Mouse (Mus musculus): ENCODE data around the gene Nat8.
A peak's percentile ranks its signal among the peaks of the same experiment; 100 is the strongest.
"Not testable (repeated sequence)": the region's sequence is repeated elsewhere in the genome, so short reads cannot be mapped to it uniquely, and the experiment has no call there.

Gene Nat8

GRCm38 (mm10) chr6:85831796-85832321, at the start of gene Nat8:
Nat8 (minus strand) TSS chr6:85832082.
- no peak for DNase-seq

GRCm38 (mm10) chr6:85869006-85869405, 37.1 kb upstream of the Nat8 start, which contains the start of gene Nat8f2:
Nat8f2 (minus strand) TSS chr6:85869158.
- not testable (repeated sequence) for DNase-seq

GRCm38 (mm10) chr6:85867726-85868690, 36.1 kb upstream of the Nat8 start:
- no peak for DNase-seq

- not testable (repeated sequence) for DNase-seq
Measured at GRCm38 (mm10) chr6:85866995-85867394, 35.1 kb upstream of the Nat8 start.

DNA sequence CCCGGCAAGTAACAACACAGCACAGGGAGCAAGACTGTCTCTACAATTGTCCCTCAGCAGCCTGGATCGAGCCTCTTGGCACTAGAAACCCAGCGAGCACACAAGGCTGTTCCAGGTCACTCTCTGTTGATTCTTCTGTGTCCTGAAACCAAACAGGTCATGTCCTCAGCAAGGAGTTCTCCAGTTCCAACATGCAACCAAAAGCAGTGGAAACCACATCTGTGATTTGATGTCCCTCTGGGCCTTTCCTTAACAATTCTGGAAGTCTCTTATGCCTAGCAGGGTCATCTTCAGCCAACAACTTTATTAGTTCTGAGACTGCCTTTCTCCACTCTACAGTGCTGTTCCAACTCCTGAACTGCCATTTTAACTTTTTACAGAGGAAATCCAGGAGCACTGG, 34.3 kb upstream of the Nat8 start:
- not testable (repeated sequence) for DNase-seq

GRCm38 (mm10) chr6:85864900-85865639, 33.2 kb upstream of the Nat8 start:
- DNase-seq: not testable (repeated sequence)

DNA sequence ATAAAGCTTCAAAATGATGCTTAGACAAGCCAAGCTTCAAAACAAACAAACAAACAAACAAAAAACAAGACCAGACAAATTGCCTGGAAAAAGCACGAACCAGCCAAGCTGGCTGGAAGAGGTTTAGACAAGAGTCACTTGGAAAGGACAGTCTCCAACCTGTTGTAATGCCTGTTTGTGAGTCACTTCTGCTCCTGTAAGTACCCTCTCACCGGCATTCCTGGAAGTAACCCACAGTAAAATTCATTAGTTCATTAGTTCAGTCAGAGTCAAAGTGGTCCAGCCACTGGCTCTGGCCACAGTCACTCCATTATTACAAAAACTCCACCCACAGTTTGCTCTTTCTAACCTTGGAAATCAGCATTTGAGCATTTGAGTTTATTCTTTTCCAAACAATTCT, 32.0 kb upstream of the Nat8 start:
- DNase-seq: no peak

GRCm38 (mm10) chr6:85863136-85863535, 31.3 kb upstream of the Nat8 start:
- DNase-seq: no peak

DNA sequence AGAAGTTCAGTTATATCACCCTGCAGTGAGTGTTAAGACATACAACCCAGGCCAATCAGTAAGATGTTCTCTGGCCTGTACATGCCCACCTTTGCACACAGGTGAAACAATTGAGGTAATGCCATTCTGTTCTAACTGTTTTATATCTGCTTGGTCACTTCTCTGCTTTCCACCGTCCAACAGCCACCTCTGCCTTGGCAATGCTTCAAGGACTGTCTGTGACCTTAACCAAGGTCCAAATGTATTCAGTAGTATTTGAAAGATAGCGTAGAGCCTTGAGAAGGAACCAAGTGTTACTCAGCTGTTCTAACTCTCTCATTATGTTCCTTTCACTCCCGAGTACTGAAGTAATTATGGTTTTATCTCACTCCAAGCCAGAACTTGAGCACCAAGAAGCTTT, 30.7 kb upstream of the Nat8 start:
- no peak for DNase-seq

GRCm38 (mm10) chr6:85861247-85861646, 29.4 kb upstream of the Nat8 start:
- no peak for DNase-seq

DNA sequence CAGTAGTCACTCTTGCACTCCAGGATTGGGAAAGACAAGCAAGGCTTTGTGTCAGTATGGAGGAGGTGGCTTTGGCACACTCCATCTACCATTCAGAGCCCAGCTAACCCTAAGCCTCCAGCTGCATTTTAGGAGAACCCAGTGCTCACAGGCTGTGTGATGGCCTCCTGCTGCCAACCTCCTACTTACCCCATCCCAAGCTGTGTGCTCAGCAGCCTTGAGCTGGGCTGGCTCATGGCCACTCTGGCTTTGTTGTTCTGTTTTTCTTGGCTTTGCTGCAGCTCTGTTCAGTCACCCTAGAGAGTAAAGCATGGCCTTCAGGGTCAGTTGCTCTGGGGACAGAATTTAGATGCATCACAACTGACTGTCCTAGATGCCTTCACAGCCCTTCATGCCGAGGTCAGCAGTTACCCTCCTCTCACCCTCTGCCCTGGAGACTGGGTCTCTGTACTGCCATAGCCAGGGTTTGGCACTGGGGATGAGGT, 24.4 kb upstream of the Nat8 start:
- DNase-seq: peak; percentile 16

DNA sequence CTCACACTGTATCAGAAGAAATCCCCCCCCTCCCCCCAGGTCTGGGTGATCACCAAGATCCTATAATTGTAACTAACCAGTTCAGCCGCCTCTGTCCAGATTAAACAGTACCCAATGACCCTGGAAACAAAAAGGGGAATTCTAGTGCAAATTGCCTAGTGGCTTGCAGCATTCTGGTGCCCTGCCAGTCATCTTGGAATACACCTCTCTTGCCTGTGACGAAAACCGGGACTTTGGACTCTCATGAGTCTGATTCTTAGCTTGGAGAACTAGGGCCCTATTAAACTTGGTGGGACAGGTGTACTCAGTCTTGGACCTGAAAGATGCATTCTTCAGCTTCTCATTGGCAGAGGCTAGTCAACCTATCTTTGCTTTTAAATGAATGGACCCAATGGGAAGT, 21.6 kb upstream of the Nat8 start:
- DNase-seq: no peak

DNA sequence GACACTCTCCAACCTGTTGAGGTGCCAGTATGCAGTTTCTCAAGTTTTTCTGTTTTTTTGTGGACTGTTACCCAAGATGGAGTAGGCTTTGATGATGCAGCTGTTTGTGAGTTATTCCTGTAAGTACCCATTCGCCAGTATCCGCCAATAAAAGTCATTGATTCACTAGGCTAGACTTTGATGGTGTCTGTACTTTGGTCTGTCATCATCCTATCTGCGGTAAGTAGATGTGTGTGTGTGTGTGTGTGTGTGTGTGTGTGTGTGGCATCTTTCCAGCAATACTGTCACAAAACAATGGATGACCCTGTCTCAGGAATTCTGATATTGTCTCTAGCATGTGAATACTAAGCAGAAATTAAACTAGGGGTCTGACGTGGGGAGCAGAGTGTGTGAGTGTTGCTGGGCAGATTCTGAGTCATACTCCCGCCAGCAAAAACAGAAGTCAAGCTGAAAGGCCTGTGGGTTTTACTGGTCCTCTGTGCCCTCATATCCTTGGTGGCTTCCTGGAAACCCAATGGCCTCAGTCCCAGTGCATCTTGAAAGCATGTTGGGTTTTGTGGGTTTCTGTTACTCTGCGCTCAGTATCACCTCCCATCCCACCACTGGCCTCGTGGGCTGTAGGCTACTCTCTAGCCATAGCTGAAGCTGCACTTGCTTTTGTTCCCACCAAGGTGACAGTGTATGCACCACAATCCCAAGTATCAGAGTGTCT, 19.3 kb upstream of the Nat8 start:
- DNase-seq: no peak

GRCm38 (mm10) chr6:85849240-85849639, 17.4 kb upstream of the Nat8 start:
- no peak for DNase-seq

- no peak for DNase-seq
Measured at GRCm38 (mm10) chr6:85848140-85848539, 16.3 kb upstream of the Nat8 start.

DNA sequence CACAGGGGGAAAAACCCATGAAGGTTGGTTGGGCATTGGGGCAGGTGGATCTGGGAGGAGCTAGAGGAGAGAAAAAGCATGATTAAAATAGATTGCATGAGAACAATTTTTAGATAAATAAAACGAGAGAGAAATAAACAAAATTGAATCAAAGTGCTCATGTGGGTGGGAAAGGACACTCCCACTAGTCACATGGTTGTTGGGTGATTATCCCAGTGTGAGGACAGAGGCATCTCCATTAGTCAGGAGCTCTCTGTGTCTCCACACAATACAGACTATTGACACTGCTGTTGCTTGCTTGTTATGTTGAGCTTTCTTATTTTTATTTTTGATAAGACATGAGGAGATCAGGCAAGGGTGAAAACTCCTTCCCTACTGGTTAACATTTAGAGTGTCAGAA, 15.0 kb upstream of the Nat8 start:
- no peak for DNase-seq

- DNase-seq: not testable (repeated sequence)
Measured at GRCm38 (mm10) chr6:85843677-85844458, 12.0 kb upstream of the Nat8 start.

- no peak for DNase-seq
Measured at GRCm38 (mm10) chr6:85839982-85840381, 8.1 kb upstream of the Nat8 start.

- no peak for DNase-seq
Measured at GRCm38 (mm10) chr6:85838674-85839073, 6.8 kb upstream of the Nat8 start.

- not testable (repeated sequence) for DNase-seq
Measured at GRCm38 (mm10) chr6:85837307-85837706, 5.4 kb upstream of the Nat8 start.

- DNase-seq: peak; percentile 30
Measured at GRCm38 (mm10) chr6:85836827-85837226, 4.9 kb upstream of the Nat8 start.

DNA sequence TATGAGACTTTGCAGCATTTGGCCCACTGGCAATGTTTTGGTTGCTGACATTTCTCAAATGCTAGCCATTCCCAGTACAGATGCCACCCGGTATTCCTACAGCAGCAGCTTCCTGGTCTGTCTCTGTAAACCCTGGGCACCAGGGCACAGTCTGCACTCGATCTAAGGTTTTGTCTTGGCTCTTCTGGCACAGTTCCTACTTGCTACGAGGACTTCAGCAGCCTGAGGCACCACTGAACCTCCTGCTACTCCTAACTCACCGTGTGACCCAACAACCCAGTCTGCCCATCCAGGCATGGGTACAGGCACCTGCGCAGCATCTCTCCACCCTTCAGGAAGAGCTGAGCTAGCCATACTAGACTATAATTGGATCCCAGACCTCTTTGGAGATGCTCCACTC, 4.2 kb upstream of the Nat8 start:
- DNase-seq: not testable (repeated sequence)

Data from cerebellum, adult 8-10 months (tissue).